Mouse (Mus musculus): ENCODE measurements around the gene Tmem69.

DNA sequence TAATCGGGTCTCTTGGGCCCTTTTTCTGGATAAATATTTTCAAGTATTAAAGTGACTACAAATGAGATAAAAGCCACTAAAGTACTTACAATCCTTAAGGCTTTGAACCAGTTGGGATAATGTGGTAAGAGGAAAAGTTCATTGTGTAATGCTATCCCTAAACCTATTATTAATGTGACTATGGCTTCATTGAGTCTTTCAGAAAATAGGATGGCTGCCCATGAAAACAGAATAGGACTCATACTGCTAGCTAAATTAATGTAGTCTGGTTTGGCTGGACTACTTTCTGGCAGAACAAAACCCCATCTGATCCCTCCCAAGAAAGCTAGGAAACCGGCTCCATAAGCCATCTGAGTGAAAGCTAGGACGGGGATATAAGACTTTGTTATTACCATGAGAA lies 2.7 kb downstream of the Tmem69 start:
- no peak for TF ChIP-seq CTCF (conservative IDR thresholded peaks at IDR 0.05; ENCODE audit: insufficient read depth, insufficient read length, low read depth, low read length)
- no peak for TF ChIP-seq POLR2A (IDR thresholded peaks at IDR 0.05; ENCODE audit: low read depth, low read length)
